Mouse (Mus musculus): ENCODE data around the gene Isg15. TPM values are rescaled to one million over a fixed set of nuclear protein-coding genes. Genes with fewer than 3 reads are reported as not detected.

The Isg15 gene
- total RNA-seq, 1 experiment = 0.67 TPM

GRCm38 (mm10) chr4:156188811-156189323 lies 11.8 kb downstream of the Isg15 start:
- peak overlapping the region; percentile 95 for H3K27ac ChIP-seq (ENCODE audit: insufficient read depth, low read depth, low read length, poor library complexity, severe bottlenecking)
- no peak for TF ChIP-seq ZC3H11A (IDR thresholded peaks at IDR 0.05; ENCODE audit: borderline replicate concordance, low read depth, low read length)
- TF ChIP-seq MAFK (IDR thresholded peaks at IDR 0.05; ENCODE audit: insufficient read depth, low read depth, low read length) = no peak
- TF ChIP-seq HCFC1 (IDR thresholded peaks at IDR 0.05; ENCODE audit: borderline replicate concordance, insufficient read depth, low read length) = 0 out of 2 replicates have a peak, but pooled peaks have one; percentile 36
- peak; percentile 57 for TF ChIP-seq CHD2 (IDR thresholded peaks at IDR 0.05; ENCODE audit: low read depth, low read length)
- peak; percentile 77; the same call in 1 of the 2 replicates for TF ChIP-seq ZNF384 (IDR thresholded peaks at IDR 0.05; ENCODE audit: low read depth, low read length)
- peak overlapping the region; percentile 38 to 42 for H3K4me3 ChIP-seq (ENCODE audit: insufficient read depth in 1 of 2, low read depth in 1 of 2, low read length in 2 of 2, poor library complexity in 1 of 2, severe bottlenecking in 1 of 2)
- DNase-seq (ENCODE audit: low read depth, low spot score) = peak; percentile 97
- peak overlapping the region; percentile 33 for H3K9ac ChIP-seq (ENCODE audit: insufficient read depth, low read depth, low read length, poor library complexity, severe bottlenecking)
- in situ Hi-C loops (cut with MboI; ENCODE audit: low sequenced_read_pairs in 2 of 2, unreplicated experiment in 2 of 2) = no loop called here
- peaks cover 44% of the 10 kb centered on the region for H3K36me3 ChIP-seq (ENCODE audit: control insufficient read depth, insufficient read depth, low read length, poor library complexity, severe bottlenecking)
- peaks cover 26 to 65% of the 10 kb centered on the region in 2 experiments; a peak in 3 of 4 replicates for H3K4me1 ChIP-seq (ENCODE audit: control insufficient read depth in 2 of 2, insufficient read depth in 2 of 2, low read length in 2 of 2, poor library complexity in 1 of 2)
- H3K9me3 ChIP-seq (ENCODE audit: control insufficient read depth, insufficient read depth, low read depth, low read length) = no peaks in the 10 kb centered on the region

- in situ Hi-C loops (cut with MboI; ENCODE audit: low sequenced_read_pairs in 2 of 2, unreplicated experiment in 2 of 2) = no loop called here
- peak overlapping the region; percentile 57; the same call in 1 of the 2 replicates for H3K9ac ChIP-seq (ENCODE audit: insufficient read depth, low read depth, low read length, poor library complexity, severe bottlenecking)
- no peak for DNase-seq (ENCODE audit: low read depth, low spot score)
- no peaks in the 10 kb centered on the region for H3K9me3 ChIP-seq (ENCODE audit: control insufficient read depth, insufficient read depth, low read depth, low read length)
- peak overlapping the region; percentile 38 to 42; a peak in 3 of 4 replicates for H3K4me3 ChIP-seq (ENCODE audit: insufficient read depth in 1 of 2, low read depth in 1 of 2, low read length in 2 of 2, poor library complexity in 1 of 2, severe bottlenecking in 1 of 2)
- H3K36me3 ChIP-seq (ENCODE audit: control insufficient read depth, insufficient read depth, low read length, poor library complexity, severe bottlenecking) = peaks cover 42% of the 10 kb centered on the region
- peaks cover 24 to 59% of the 10 kb centered on the region in 2 experiments; a peak in 3 of 4 replicates for H3K4me1 ChIP-seq (ENCODE audit: control insufficient read depth in 2 of 2, insufficient read depth in 2 of 2, low read length in 2 of 2, poor library complexity in 1 of 2)
- H3K27ac ChIP-seq (ENCODE audit: insufficient read depth, low read depth, low read length, poor library complexity, severe bottlenecking) = peak overlapping the region; percentile 95
- TF ChIP-seq CHD2 (IDR thresholded peaks at IDR 0.05; ENCODE audit: low read depth, low read length) = no peak
- no peak for TF ChIP-seq ZNF384 (IDR thresholded peaks at IDR 0.05; ENCODE audit: low read depth, low read length)
- no peak for TF ChIP-seq ZC3H11A (IDR thresholded peaks at IDR 0.05; ENCODE audit: borderline replicate concordance, low read depth, low read length)
- no peak for TF ChIP-seq MAFK (IDR thresholded peaks at IDR 0.05; ENCODE audit: insufficient read depth, low read depth, low read length)
- TF ChIP-seq HCFC1 (IDR thresholded peaks at IDR 0.05; ENCODE audit: borderline replicate concordance, insufficient read depth, low read length) = no peak
Measured at GRCm38 (mm10) chr4:156188162-156188810, 12.3 kb downstream of the Isg15 start.

GRCm38 (mm10) chr4:156185950-156186850 lies 14.4 kb downstream of the Isg15 start:
- DNase-seq (ENCODE audit: low read depth, low spot score) = no peak
- TF ChIP-seq ZNF384 (IDR thresholded peaks at IDR 0.05; ENCODE audit: low read depth, low read length) (no peak), MAFK (IDR thresholded peaks at IDR 0.05; ENCODE audit: insufficient read depth, low read depth, low read length) (no peak), CHD2 (IDR thresholded peaks at IDR 0.05; ENCODE audit: low read depth, low read length) (no peak), ZC3H11A (IDR thresholded peaks at IDR 0.05; ENCODE audit: borderline replicate concordance, low read depth, low read length) (no peak), HCFC1 (IDR thresholded peaks at IDR 0.05; ENCODE audit: borderline replicate concordance, insufficient read depth, low read length) (no peak)
- Histone ChIP-seq H3K9me3 (ENCODE audit: control insufficient read depth, insufficient read depth, low read depth, low read length) (peaks cover 2% of the 10 kb centered on the region; the same call in 1 of the 2 replicates), H3K36me3 (ENCODE audit: control insufficient read depth, insufficient read depth, low read length, poor library complexity, severe bottlenecking) (peaks cover 33% of the 10 kb centered on the region; the same call in 1 of the 2 replicates), H3K27ac (ENCODE audit: insufficient read depth, low read depth, low read length, poor library complexity, severe bottlenecking) (no peak overlapping the region), H3K9ac (ENCODE audit: insufficient read depth, low read depth, low read length, poor library complexity, severe bottlenecking) (peak overlapping the region; percentile 63), H3K4me1 (ENCODE audit: control insufficient read depth in 2 of 2, insufficient read depth in 2 of 2, low read length in 2 of 2, poor library complexity in 1 of 2) (peaks cover 17 to 45% of the 10 kb centered on the region in 2 experiments; a peak in 3 of 4 replicates), H3K4me3 (ENCODE audit: insufficient read depth in 1 of 2, low read depth in 1 of 2, low read length in 2 of 2, poor library complexity in 1 of 2, severe bottlenecking in 1 of 2) (peak overlapping the region; percentile 3 to 41; a peak in 3 of 4 replicates)
- in situ Hi-C loops (cut with MboI; ENCODE audit: low sequenced_read_pairs in 2 of 2, unreplicated experiment in 2 of 2) = no loop called here

GRCm38 (mm10) chr4:156185456-156185949 lies 15.1 kb downstream of the Isg15 start:
- Histone ChIP-seq H3K27ac (ENCODE audit: insufficient read depth, low read depth, low read length, poor library complexity, severe bottlenecking) (no peak overlapping the region), H3K4me3 (ENCODE audit: insufficient read depth in 1 of 2, low read depth in 1 of 2, low read length in 2 of 2, poor library complexity in 1 of 2, severe bottlenecking in 1 of 2) (peak overlapping the region; percentile 3 to 41; a peak in 2 of 4 replicates), H3K4me1 (ENCODE audit: control insufficient read depth in 2 of 2, insufficient read depth in 2 of 2, low read length in 2 of 2, poor library complexity in 1 of 2) (peaks cover 12 to 38% of the 10 kb centered on the region in 2 experiments; a peak in 3 of 4 replicates), H3K36me3 (ENCODE audit: control insufficient read depth, insufficient read depth, low read length, poor library complexity, severe bottlenecking) (peaks cover 27% of the 10 kb centered on the region; the same call in 1 of the 2 replicates), H3K9ac (ENCODE audit: insufficient read depth, low read depth, low read length, poor library complexity, severe bottlenecking) (peak overlapping the region; percentile 63; the same call in 1 of the 2 replicates), H3K9me3 (ENCODE audit: control insufficient read depth, insufficient read depth, low read depth, low read length) (peaks cover 6% of the 10 kb centered on the region; the same call in 1 of the 2 replicates)
- in situ Hi-C loops (cut with MboI; ENCODE audit: low sequenced_read_pairs in 2 of 2, unreplicated experiment in 2 of 2) = no loop called here
- no peak for TF ChIP-seq CHD2 (IDR thresholded peaks at IDR 0.05; ENCODE audit: low read depth, low read length)
- TF ChIP-seq ZC3H11A (IDR thresholded peaks at IDR 0.05; ENCODE audit: borderline replicate concordance, low read depth, low read length) = no peak
- TF ChIP-seq HCFC1 (IDR thresholded peaks at IDR 0.05; ENCODE audit: borderline replicate concordance, insufficient read depth, low read length) = no peak
- no peak for TF ChIP-seq MAFK (IDR thresholded peaks at IDR 0.05; ENCODE audit: insufficient read depth, low read depth, low read length)
- TF ChIP-seq ZNF384 (IDR thresholded peaks at IDR 0.05; ENCODE audit: low read depth, low read length) = no peak
- DNase-seq (ENCODE audit: low read depth, low spot score) = no peak

Measured in ES-E14 (cell line).